Mouse (Mus musculus): Measurements from ENCODE around the gene Zfp622.

Zfp622 gene

DNA sequence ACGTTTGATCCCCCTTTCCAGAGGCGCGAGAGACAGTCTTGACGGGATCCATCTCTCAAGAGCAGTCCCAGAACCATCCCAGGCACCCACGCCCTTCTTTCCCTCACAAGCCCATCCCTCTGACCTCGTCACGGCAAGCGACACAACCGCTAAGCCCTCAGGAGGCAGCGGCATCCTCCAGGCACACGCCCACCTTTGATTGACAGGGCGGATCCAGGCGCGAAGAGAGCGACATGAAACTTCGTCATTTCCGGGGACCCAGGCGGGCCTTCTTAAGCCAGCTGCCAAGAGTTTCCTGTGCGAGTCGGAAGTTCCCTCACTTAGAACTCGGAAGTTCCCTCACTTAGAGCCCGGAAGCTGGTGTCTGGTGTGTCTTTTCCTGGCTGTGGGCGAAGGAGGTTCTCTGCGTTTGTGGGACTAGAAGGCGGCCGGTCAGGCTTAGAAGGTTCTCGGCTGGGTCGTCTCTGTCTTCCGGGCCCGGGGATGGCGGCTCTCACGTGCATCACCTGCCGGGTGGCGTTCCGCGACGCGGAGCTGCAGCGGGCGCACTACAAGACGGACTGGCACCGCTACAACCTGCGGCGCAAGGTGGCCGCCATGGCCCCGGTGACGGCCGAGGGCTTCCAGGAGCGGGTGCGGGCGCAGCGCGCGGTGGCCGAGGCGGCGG lies at the start of gene Zfp622:
Zfp622 (plus strand) TSS at position 300 of the 667 bp plus-strand sequence.
- peak; percentile 99 for DNase-seq (ENCODE audit: inconsistent ontology term)

DNA sequence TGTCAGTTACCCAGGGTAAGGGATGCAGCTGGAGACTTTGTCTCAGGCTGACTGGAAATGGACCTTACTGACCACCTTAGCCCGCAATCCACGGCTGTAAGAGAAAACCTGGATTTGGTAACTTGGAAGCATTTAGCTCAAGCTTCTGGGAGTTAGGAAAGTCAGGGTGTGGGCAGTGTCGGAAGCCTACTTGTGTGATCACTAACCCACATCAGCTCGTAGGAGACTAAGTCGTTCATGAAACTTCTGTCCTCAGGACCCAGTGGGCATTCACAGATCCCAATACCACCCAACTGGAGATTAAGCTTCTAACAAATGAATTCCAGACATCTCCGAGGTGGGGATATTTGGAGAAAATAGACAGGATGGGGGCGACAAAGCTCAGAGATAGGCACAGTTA lies 49.8 kb upstream of the Zfp622 start:
- no peak for DNase-seq (ENCODE audit: inconsistent ontology term)

DNA sequence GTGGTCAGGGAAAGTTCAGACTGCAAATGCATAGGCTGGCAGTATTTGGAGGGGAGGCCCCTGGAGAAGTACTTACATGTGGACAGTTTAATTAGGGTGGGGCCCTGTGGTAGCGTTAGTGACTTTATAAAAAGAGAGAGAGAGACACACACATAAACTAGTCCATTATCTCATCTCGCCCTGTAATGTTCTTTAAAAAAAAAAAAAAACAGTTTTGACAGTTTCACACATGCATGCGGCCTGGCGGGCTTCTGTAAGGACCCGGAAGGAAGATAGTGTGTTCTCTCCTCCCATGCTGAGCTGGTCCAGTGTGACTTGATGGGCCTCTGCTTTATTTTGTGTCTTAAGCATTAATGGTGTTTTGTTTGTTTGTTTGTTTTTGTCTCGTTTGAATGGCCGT lies 45.7 kb upstream of the Zfp622 start:
- no peak for DNase-seq (ENCODE audit: inconsistent ontology term)

GRCm38 (mm10) chr15:25940397-25941377 lies 43.5 kb upstream of the Zfp622 start:
- peak; percentile 26 for DNase-seq (ENCODE audit: inconsistent ontology term)

- no peak for DNase-seq (ENCODE audit: inconsistent ontology term)
Observed at GRCm38 (mm10) chr15:25941514-25941913, 42.7 kb upstream of the Zfp622 start.

GRCm38 (mm10) chr15:25942415-25942814 lies 41.8 kb upstream of the Zfp622 start:
- no peak for DNase-seq (ENCODE audit: inconsistent ontology term)

DNA sequence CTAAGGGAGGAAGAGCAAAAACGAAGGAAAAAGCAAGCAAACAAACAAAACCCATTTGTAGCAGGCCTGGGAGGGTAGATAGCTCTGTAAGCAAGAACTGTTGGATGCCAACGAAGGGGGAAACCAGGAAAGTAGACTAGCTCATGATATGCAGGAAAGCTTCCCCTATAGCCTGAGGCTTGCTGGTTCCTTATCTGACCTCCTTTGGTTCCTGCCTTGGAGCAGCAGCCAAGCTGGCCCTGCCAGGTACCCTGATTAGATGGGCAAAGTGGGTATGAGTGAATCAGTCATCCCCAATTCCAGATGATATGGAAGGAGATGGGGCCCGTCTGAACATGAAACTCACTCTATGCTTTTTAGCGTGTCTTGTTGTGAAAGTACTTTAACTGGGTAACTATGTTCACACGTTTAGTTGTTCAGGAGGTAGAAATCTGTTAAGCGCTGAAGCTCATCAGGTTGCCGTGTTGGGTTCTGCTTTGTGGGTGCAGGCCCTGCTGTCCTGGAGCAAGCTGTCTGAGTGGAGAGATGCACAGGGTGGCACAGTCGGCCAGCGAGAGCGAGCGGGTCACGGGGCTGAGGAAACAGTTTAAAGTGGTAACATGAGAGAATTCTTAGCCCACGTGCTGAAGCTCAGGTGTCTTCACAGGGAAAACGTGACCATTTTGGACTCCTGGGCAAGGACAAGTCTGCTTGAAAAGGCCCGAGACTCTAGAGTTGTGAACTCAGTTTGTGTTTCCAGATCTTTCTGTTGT lies 40.6 kb upstream of the Zfp622 start:
- DNase-seq (ENCODE audit: inconsistent ontology term) = no peak

DNA sequence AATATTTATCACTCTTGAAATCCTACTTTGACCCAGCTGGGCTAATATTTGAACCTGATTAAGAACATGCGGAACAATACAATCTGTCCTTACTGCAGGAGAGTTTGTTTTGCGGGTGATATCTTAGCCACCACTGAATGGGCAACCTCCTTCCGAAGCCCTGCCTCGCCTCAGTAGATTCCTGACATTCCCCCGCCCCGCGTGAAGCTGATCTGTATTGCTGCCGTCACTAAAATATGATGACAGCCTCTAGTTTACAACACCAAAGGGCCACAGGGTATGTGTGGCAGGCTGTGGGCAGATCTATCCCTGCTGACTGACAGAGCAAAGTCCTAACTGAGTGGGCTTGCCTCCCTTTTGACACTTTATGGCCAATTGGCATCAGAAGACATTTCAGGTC lies 38.9 kb upstream of the Zfp622 start:
- DNase-seq (ENCODE audit: inconsistent ontology term) = peak; percentile 31

DNA sequence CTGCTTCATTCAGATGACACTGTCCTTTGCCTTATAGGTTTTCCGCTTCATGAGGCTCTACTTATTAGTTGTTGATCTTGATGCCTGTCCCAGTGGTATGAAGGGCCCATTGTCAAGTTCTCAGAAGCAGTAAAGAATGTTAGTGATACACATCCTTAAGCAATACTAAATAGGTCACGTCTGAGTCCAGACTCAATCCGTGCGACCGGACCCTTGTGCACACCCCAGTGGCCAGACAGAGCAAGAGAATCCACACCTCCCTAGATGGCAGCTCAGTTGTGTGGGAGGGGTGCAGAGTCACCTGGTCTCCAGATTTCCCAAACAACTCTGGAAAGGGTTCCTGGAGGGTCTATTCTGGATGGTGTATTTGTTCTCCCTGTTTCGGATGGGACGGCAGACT lies 37.7 kb upstream of the Zfp622 start:
- no peak for DNase-seq (ENCODE audit: inconsistent ontology term)

- no peak for DNase-seq (ENCODE audit: inconsistent ontology term)
Observed at GRCm38 (mm10) chr15:25947383-25947782, 36.8 kb upstream of the Zfp622 start.

GRCm38 (mm10) chr15:25948257-25949223 lies 35.6 kb upstream of the Zfp622 start:
- no peak for DNase-seq (ENCODE audit: inconsistent ontology term)

DNA sequence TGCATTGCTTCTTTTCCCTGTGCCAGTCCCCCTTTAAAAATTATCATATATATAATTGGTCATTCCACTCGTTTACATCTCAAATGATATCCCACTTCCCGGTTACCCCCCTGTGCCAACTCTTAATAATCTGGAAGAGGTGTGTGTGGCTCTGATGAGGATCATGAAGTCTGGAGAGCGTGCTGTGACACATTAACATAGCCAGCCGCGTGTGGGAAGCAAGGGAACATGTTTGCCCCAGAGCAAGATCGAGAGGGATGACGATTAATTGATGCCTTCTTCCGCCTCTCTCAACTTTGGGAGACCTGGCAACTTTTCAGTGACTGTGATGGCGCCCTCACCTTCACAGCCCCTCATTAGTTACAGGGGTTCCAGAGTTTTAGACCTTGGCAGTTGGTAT lies 34.5 kb upstream of the Zfp622 start:
- no peak for DNase-seq (ENCODE audit: inconsistent ontology term)

DNA sequence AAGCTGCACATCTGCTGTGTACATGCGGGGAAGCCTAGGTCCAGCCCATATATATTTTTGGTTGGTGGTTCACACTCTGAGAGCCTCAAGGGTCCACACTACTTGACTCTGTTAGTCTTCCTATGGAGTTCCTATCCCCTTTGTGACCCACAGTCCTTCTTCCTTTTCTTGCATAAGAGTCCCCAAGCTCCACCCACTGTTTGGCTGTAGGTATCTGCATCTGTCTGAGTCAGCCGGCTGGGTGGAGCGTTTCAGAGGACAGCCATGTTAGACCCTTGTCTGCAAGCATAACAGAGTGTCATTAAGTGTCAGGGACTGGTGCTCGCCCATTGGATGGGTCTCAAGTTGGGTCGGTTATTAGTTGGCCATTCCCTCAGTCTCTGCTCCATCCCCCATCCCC lies 33.6 kb upstream of the Zfp622 start:
- DNase-seq (ENCODE audit: inconsistent ontology term) = no peak

GRCm38 (mm10) chr15:25951037-25951436 lies 33.1 kb upstream of the Zfp622 start:
- no peak for DNase-seq (ENCODE audit: inconsistent ontology term)

- no peak for DNase-seq (ENCODE audit: inconsistent ontology term)
Observed at GRCm38 (mm10) chr15:25956001-25956400, 28.2 kb upstream of the Zfp622 start.

GRCm38 (mm10) chr15:25956422-25957117 lies 27.6 kb upstream of the Zfp622 start:
- peak; percentile 68 for DNase-seq (ENCODE audit: inconsistent ontology term)

DNA sequence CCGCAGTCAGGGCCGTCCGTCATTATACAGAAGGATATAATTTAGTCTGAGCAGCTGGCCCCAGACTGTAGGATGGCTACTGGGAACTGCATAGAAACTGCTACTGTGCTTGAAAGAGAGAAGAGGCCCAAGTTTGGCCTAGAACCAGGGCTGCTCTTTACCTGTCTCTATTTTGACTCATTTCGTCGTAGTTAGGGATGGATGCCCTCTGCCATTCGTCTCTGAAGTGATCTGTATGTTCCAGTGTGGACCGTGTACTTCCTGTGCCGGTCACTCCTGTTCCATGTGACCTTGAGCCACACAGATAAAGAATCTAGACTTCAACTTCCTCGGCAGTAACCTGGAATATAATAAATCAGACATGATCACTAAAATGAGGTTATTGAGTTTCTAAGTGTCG lies 26.5 kb upstream of the Zfp622 start:
- no peak for DNase-seq (ENCODE audit: inconsistent ontology term)

GRCm38 (mm10) chr15:25959375-25959774 lies 24.8 kb upstream of the Zfp622 start:
- DNase-seq (ENCODE audit: inconsistent ontology term) = peak; percentile 55

GRCm38 (mm10) chr15:25960231-25960630 lies 23.9 kb upstream of the Zfp622 start:
- no peak for DNase-seq (ENCODE audit: inconsistent ontology term)

GRCm38 (mm10) chr15:25966220-25966774 lies 17.9 kb upstream of the Zfp622 start:
- DNase-seq (ENCODE audit: inconsistent ontology term) = no peak

Measured in Muller cell, postnatal 12 days (primary cell).